Mouse (Mus musculus) embryonic stem cell, embryonic (primary cell): Measurements from ENCODE around the gene Rpl9.

ENCODE experiments used
- CTCF ChIA-PET, 4 experiments: fragments of 300-600 bp in 2 of 4; fragments of 350-600 bp in 2 of 4; sonication (Branson Sonifier 250); formaldehyde crosslinking; loops; one replicate each; lab custom pipeline; 2022; ENCODE audit warnings: inconsistent platforms in 2 of 4; lab: Charles Lee
- POLR2A ChIA-PET, 4 experiments: fragments of 300-600 bp in 2 of 4; fragments of 350-600 bp in 2 of 4; sonication (Branson Sonifier 250); formaldehyde crosslinking; loops; one replicate each; lab custom pipeline; 2022; ENCODE audit warnings: antibody characterized with exemption in 4 of 4, inconsistent platforms in 1 of 4; lab: Charles Lee

The Rpl9 gene

DNA sequence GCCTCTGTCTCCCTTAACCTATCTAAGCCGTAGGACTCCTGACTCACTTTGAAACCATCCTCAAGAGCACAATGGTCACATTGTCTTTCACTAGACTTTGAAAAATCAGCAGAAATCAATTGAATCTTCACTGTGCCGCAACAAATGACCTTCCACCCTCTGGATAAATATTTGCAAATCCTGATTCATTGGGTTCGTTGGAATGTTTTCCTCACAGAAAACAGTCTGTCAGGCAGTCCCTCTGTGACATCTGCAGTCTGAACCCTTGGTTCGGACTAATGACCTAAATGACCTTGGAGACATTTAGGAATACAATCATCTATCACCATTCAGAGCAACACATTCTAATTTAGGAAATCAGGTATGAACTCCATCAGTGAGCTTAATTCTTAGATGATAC is 51.1 kb downstream of the Rpl9 start:
- ChIA-PET CTCF (no interaction called here), POLR2A (interaction anchor here in 2 of 4 experiments (0.6 to 2.0 kb wide), 2 partner anchors 51 to 314 kb away, joined by 3 to 9 read pairs; partner anchors contain the start of genes Lias (in 1 of the 2) and Rpl9 (in 1 of the 2))

DNA sequence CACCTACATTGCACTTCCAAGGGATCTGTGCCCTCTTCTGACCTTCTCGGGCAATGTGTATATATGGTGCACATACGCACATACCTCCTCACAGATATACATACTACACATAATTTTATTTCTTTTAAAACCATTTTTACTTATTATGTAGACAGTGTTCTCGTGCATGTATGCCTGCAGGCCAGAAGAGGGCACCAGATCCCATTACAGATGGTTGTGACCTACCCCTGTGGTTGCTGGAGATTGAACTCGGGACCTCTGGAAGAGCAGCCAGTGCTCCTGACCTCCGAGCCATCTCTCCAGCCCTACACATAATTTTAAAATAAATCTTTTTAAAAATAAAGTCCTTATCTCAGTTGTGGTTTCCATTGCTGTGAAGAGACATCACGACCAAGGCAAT is 52.9 kb downstream of the Rpl9 start:
- ChIA-PET POLR2A (interaction anchor here in 1 of 4 experiments (0.6 to 1.3 kb wide), 3 partner anchors 43 to 53 kb away, joined by 3 to 7 read pairs (median 7); partner anchors contain the start of genes Lias and Rpl9), CTCF (interaction anchor here in 1 of 4 experiments (0.7 kb wide), 1 partner anchor 39 kb away, joined by 3 read pairs; no protein-coding TSS in a partner anchor)
